Mouse (Mus musculus) CH12.LX (cell line): ENCODE results near the gene Ppm1k.

ENCODE experiments used
- CTCF ChIP-seq, 2 experiments: IDR thresholded peaks in 1 of 2; conservative IDR thresholded peaks in 1 of 2; 2 replicates each; pipeline ENCODE4 v1.5.1; 2011 to 2012; ENCODE audit warnings: low read depth in 2 of 2, low read length in 2 of 2, improper control_type of control experiment in 1 of 2, inconsistent platforms in 1 of 2, mild to moderate bottlenecking in 1 of 2, moderate library complexity in 1 of 2
- ETS1 ChIP-seq: conservative IDR thresholded peaks from 2 replicates; pipeline ENCODE4 v1.6.1; 2012; ENCODE audit warnings: low read depth, mild to moderate bottlenecking, inconsistent platforms, low read length, improper control_type of control experiment, moderate library complexity
- HCFC1 ChIP-seq: IDR thresholded peaks from 2 replicates; pipeline ENCODE4 v1.6.1; 2012; ENCODE audit warnings: low read depth, mild to moderate bottlenecking, inconsistent platforms, low read length, improper control_type of control experiment
- MAFK ChIP-seq: IDR thresholded peaks from 2 replicates; pipeline ENCODE4 v1.6.1; 2011; ENCODE audit warnings: low read length, improper control_type of control experiment; ENCODE audit not compliant: insufficient replicate concordance
- MEF2A ChIP-seq: IDR thresholded peaks from 2 replicates; pipeline ENCODE4 v1.6.1; 2014; ENCODE audit warnings: low read depth, mild to moderate bottlenecking, inconsistent platforms, low read length, improper control_type of control experiment, borderline replicate concordance
- MXI1 ChIP-seq: IDR thresholded peaks from 2 replicates; pipeline ENCODE4 v1.6.1; 2011; ENCODE audit warnings: mild to moderate bottlenecking, low read depth, low read length, improper control_type of control experiment
- POLR2AphosphoS2 ChIP-seq: IDR thresholded peaks from 2 replicates; pipeline ENCODE4 v1.6.1; 2011; ENCODE audit warnings: low read depth, low read length, improper control_type of control experiment
- TBP ChIP-seq: conservative IDR thresholded peaks from 2 replicates; pipeline ENCODE4 v1.6.1; 2011; ENCODE audit warnings: low read depth, low read length, improper control_type of control experiment

GRCm38 (mm10) chr6:57570170-57570974 lies 35.1 kb upstream of the Ppm1k start:
- TF ChIP-seq MAFK = no peak
- TF ChIP-seq HCFC1 = no peak
- TF ChIP-seq CTCF (conservative IDR thresholded peaks at IDR 0.05 in 1 of 2, IDR thresholded peaks at IDR 0.05 in 1 of 2; ENCODE audit: low read depth in 2 of 2, low read length in 2 of 2) = peak; percentile 34 to 87; a peak in 3 of 4 replicates
- no peak for TF ChIP-seq MEF2A
- no peak for TF ChIP-seq POLR2AphosphoS2
- no peak for TF ChIP-seq MXI1
- no peak for TF ChIP-seq TBP
- no peak for TF ChIP-seq ETS1
